Mouse (Mus musculus): ENCODE results near the gene Mrpl10.

GRCm38 (mm10) chr11:97036141-97036540, 5.2 kb upstream of the Mrpl10 start:
- no peak for TF ChIP-seq CTCF (IDR thresholded peaks at IDR 0.05; ENCODE audit: control insufficient read depth, insufficient read depth, insufficient read length)
- TF ChIP-seq USF1 (IDR thresholded peaks at IDR 0.05; ENCODE audit: low read depth): no peak
- no peak for TF ChIP-seq MYOD1 (IDR thresholded peaks at IDR 0.05; ENCODE audit: control insufficient read depth, insufficient read length, low read depth)
- TF ChIP-seq MAX (IDR thresholded peaks at IDR 0.05): no peak
- no peak for TF ChIP-seq CEBPB (IDR thresholded peaks at IDR 0.05; ENCODE audit: low read depth)
- no peak for TF ChIP-seq MYOG (IDR thresholded peaks at IDR 0.05; ENCODE audit: control insufficient read depth, extremely low read depth, insufficient read length)
